30 mouse cellular contexts compared by ENCODE assay signal in the genomic region with DNA sequence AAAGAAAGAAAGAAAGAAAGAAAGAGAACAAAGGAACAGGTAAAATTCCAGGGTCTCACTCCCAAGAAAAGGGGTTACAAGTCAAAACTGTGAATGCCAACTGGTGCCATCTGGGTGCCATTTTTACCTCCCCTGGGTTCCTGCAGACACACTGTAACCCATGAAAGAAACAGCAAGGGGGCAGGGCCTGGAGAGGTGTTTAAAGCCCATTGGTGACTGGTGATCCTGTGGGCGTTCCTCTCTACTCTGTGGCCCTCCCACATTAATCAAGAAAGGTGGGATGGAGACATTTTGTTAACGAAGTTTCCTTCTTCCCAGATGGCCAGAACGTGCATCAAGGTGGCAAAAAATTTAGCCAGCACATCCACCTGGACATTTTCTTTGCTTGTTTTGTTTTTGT. TPM values are rescaled to one million over a fixed set of nuclear protein-coding genes. Genes with fewer than 3 reads are reported as not detected.
DNase-seq lines count a peak whose midpoint lies in the region; ATAC-seq and TF ChIP-seq lines count a peak whose summit lies in the region.
"Had no signal": no experiment of that assay in that cellular context is flagged by ENCODE, and none has a peak within 500 bp of the region (broad histone marks: within the 10 kb centered on the region; RNA-seq: fewer than 3 reads in every experiment).

No protein-coding gene starts in this region.

- no peak overlapping the region for H3K9ac ChIP-seq in ES-E14 (ENCODE audit: insufficient read depth, low read depth, low read length, poor library complexity, severe bottlenecking)
- no peak overlapping the region for H3K9ac ChIP-seq in hindbrain, embryonic 13.5 days
- H3K9ac ChIP-seq: forebrain, embryonic 13.5 days; heart, embryonic 12.5 days; heart, embryonic 15.5 days; hindbrain, embryonic 14.5 days had no signal

- peak; percentile 0 for DNase-seq in adrenal gland, postnatal 14 days
- DNase-seq in adrenal gland, adult 8-10 months = no peak
- DNase-seq in ES-E14 (ENCODE audit: low read depth, low spot score) (peak; percentile 62), ZHBTc4 (ENCODE audit: low read depth, low spot score) (peak; percentile 90), MN1 (ENCODE audit: low spot score) (no peak), adipocyte (ENCODE audit: low spot score) (no peak)
- DNase-seq: adrenal gland, adult 2 months; adrenal gland, postnatal 36 days; B cell, adult 2 months; cerebellum, adult 11 months; cerebellum, adult 2 months; cerebellum, postnatal 10 days; cerebellum, postnatal 36 days; gastrocnemius, postnatal 25 days; heart, adult 18-20 months; heart, postnatal 10 days; heart, postnatal 36 days; kidney, adult 18-20 months had no signal

- no peaks in the 10 kb centered on the region for H3K36me3 ChIP-seq in ES-E14 (ENCODE audit: control insufficient read depth, insufficient read depth, low read length, poor library complexity, severe bottlenecking)
- no peaks in the 10 kb centered on the region for H3K36me3 ChIP-seq in hindbrain, embryonic 13.5 days
- H3K36me3 ChIP-seq: forebrain, embryonic 10.5 days; heart, embryonic 12.5 days; heart, embryonic 15.5 days; hindbrain, embryonic 10.5 days had no signal

- no peak overlapping the region for H3K4me2 ChIP-seq in hindbrain, embryonic 13.5 days
- H3K4me2 ChIP-seq: forebrain, embryonic 13.5 days; heart, embryonic 12.5 days; heart, embryonic 15.5 days; hindbrain, embryonic 14.5 days had no signal

- peaks cover 38% of the 10 kb centered on the region for H3K27me3 ChIP-seq in hindbrain, embryonic 13.5 days
- H3K27me3 ChIP-seq: CH12.LX had no signal

- 79% methylated on average over 3 of the region's 3 CpGs for WGBS in hindbrain, embryonic 13.5 days

- peaks cover 4 to 11% of the 10 kb centered on the region in 2 experiments; a peak in 2 of 4 replicates for H3K4me1 ChIP-seq in ES-E14 (ENCODE audit: control insufficient read depth in 2 of 2, insufficient read depth in 2 of 2, low read length in 2 of 2, poor library complexity in 1 of 2)
- peaks cover 5% of the 10 kb centered on the region for H3K4me1 ChIP-seq in hindbrain, embryonic 13.5 days (replicated peaks)

- no peak for ATAC-seq in hindbrain, embryonic 13.5 days (ENCODE audit: low FRiP score)
- ATAC-seq: forebrain, embryonic 13.5 days; forebrain, embryonic 16.5 days; hindbrain, postnatal 0 days; inflammation-experienced regulatory T-cells, adult 6 months; intestine, embryonic 16.5 days had no signal

- in situ Hi-C loops in ES-E14 (cut with MboI; ENCODE audit: low sequenced_read_pairs in 2 of 2, unreplicated experiment in 2 of 2) = loop anchor here in 1 of 2 experiments (5.0 kb wide), 1 partner anchor 119 kb away; no protein-coding TSS in a partner anchor

- no peak overlapping the region for H3K4me3 ChIP-seq in ES-E14 (ENCODE audit: insufficient read depth in 1 of 2, low read depth in 1 of 2, low read length in 2 of 2, poor library complexity in 1 of 2, severe bottlenecking in 1 of 2)
- no peak overlapping the region for H3K4me3 ChIP-seq in hindbrain, embryonic 13.5 days
- H3K4me3 ChIP-seq: forebrain, embryonic 10.5 days; forebrain, embryonic 13.5 days; heart, embryonic 12.5 days; heart, embryonic 15.5 days; hindbrain, embryonic 10.5 days had no signal

- no peak overlapping the region for H3K27ac ChIP-seq in ES-E14 (ENCODE audit: insufficient read depth, low read depth, low read length, poor library complexity, severe bottlenecking)
- no peak overlapping the region for H3K27ac ChIP-seq in hindbrain, embryonic 13.5 days
- H3K27ac ChIP-seq: forebrain, embryonic 10.5 days; forebrain, embryonic 13.5 days; heart, embryonic 15.5 days; hindbrain, embryonic 10.5 days; hindbrain, embryonic 14.5 days; hindbrain, postnatal 0 days had no signal

- H3K9me3 ChIP-seq in ES-E14 (ENCODE audit: control insufficient read depth, insufficient read depth, low read depth, low read length) = no peaks in the 10 kb centered on the region
- no peaks in the 10 kb centered on the region for H3K9me3 ChIP-seq in hindbrain, embryonic 13.5 days
- H3K9me3 ChIP-seq: forebrain, embryonic 10.5 days; forebrain, embryonic 13.5 days; heart, embryonic 12.5 days; heart, embryonic 15.5 days; hindbrain, embryonic 10.5 days had no signal

TF ChIP-seq in ES-E14, 5 proteins besides CTCF, POLR2A, EP300 and RAD21:
- no peak for TF ChIP-seq ZNF384 (IDR thresholded peaks at IDR 0.05; ENCODE audit: low read depth, low read length)
- TF ChIP-seq ZC3H11A (IDR thresholded peaks at IDR 0.05; ENCODE audit: borderline replicate concordance, low read depth, low read length) = no peak
- TF ChIP-seq MAFK (IDR thresholded peaks at IDR 0.05; ENCODE audit: insufficient read depth, low read depth, low read length) = no peak
- no peak for TF ChIP-seq HCFC1 (IDR thresholded peaks at IDR 0.05; ENCODE audit: borderline replicate concordance, insufficient read depth, low read length)
- no peak for TF ChIP-seq CHD2 (IDR thresholded peaks at IDR 0.05; ENCODE audit: low read depth, low read length)

RNA-seq across cellular contexts. Expression of a gene that starts 36.9 kb away (rescaled TPM):
- 47.5 and 49.0 TPM in 2 replicates for total RNA-seq in adrenal gland, postnatal 14 days (2021)
- total RNA-seq in adrenal gland, adult 8-10 months (2022) = 10 to 100 TPM; 21.8 to 45.5 (median 35.2) TPM
- total RNA-seq in ES-E14 (2012; rRNA removed) = 92.2 and 135 TPM in 2 replicates
- 12.3 and 13.0 TPM in 2 replicates for polyA plus RNA-seq in hindbrain, embryonic 13.5 days (2015; fragmentation: Nextera tagmentation; extraction: Ambion mirVana)

Comparison
In these comparisons a context has a peak if more than half of its experiments do, and no peak if none do; other contexts are left out.
1. DNase-seq: peak in adrenal gland, postnatal 14 days (single experiment), ES-E14 (single experiment) and ZHBTc4 (single experiment); none in adrenal gland, adult 8-10 months (single experiment), MN1 (single experiment) and adipocyte (single experiment).